Mouse (Mus musculus) stomach, postnatal 0 days (tissue): ENCODE measurements around the gene Mgll. TPM values are rescaled to one million over a fixed set of nuclear protein-coding genes. Genes with fewer than 3 reads are reported as not detected.

Experiments
- ATAC-seq: fragments of 200-750 bp; cut with Nextera tagmentation; 2 replicates; pipeline ENCODE4 v1.8.0; 2017; ENCODE audit not compliant: low FRiP score, low TSS enrichment
- DNase-seq: peaks from one replicate; pipeline ENCODE4 v3.0.0-alpha.2; 2016; ENCODE audit warnings: low spot score
- H3K27ac ChIP-seq: fragments of 300-500 bp; sonication (generic); replicated peaks from 2 replicates; pipeline ENCODE4 v1.5.1; 2014; ENCODE audit warnings: mild to moderate bottlenecking, control low read depth
- H3K27me3 ChIP-seq: fragments of 300-500 bp; sonication (generic); 2 replicates; pipeline ENCODE4 v1.6.1; 2014; ENCODE audit warnings: low read length; ENCODE audit not compliant: control insufficient read depth, insufficient read depth
- H3K36me3 ChIP-seq: fragments of 300-500 bp; sonication (generic); 2 replicates; pipeline ENCODE4 v1.6.1; 2014; ENCODE audit warnings: low read length, mixed read lengths; ENCODE audit not compliant: control insufficient read depth, insufficient read depth
- H3K4me1 ChIP-seq: fragments of 300-500 bp; sonication (generic); replicated peaks from 2 replicates; pipeline ENCODE4 v1.6.1; 2014; ENCODE audit warnings: antibody characterized with exemption; ENCODE audit not compliant: control insufficient read depth, insufficient read depth
- H3K4me2 ChIP-seq: fragments of 300-500 bp; sonication (generic); replicated peaks from 2 replicates; pipeline ENCODE4 v1.6.1; 2014; ENCODE audit warnings: low read depth, mild to moderate bottlenecking, control low read depth, moderate library complexity
- H3K4me3 ChIP-seq: fragments of 300-500 bp; sonication (generic); 2 replicates; pipeline ENCODE4 v1.5.1; 2014; ENCODE audit warnings: low read depth, low read length, control low read depth
- H3K9ac ChIP-seq: fragments of 300-500 bp; sonication (generic); 2 replicates; pipeline ENCODE4 v1.6.1; 2014; ENCODE audit warnings: mild to moderate bottlenecking, low read length, control low read depth, mixed read lengths
- H3K9me3 ChIP-seq: fragments of 300-500 bp; sonication (generic); 2 replicates; pipeline ENCODE4 v1.6.1; 2016; ENCODE audit warnings: low read length; ENCODE audit not compliant: control insufficient read depth
- CTCF ChIP-seq: IDR thresholded peaks from 2 replicates; pipeline ENCODE4 v1.5.1; 2016; ENCODE audit warnings: antibody characterized with exemption, low read depth, mild to moderate bottlenecking, moderate library complexity
- EP300 ChIP-seq: optimal IDR thresholded peaks from 2 replicates; pipeline ENCODE3; 2016; ENCODE audit warnings: antibody characterized with exemption
- WGBS: fragments of 180-500 bp; shearing (Covaris S2); extraction: QIAGEN DNeasy Blood & Tissue Kit; methylation state at CpG from one replicate; pipeline ENCODE4 v1.1.7; 2014; 5-methylcytosine and 5-hydroxymethylcytosine counted together
- polyA plus RNA-seq: library from polyadenylated mRNA; unstranded; fragments of >200 nt; fragmentation: Nextera tagmentation; extraction: Ambion mirVana; gene quantifications from 2 replicates; pipeline ENCODE4 v1.2.1, GENCODE M21; 2015

Mgll gene
- polyA plus RNA-seq, 1 experiment from 2014 or later, result 117 TPM

- ATAC-seq (no peak), DNase-seq (no peak)
- under 1% methylated on average over 32 of the region's 32 CpGs for WGBS
- H3K36me3 ChIP-seq, result peaks cover 5% of the 10 kb centered on the region; the same call in 1 of the 2 replicates
- H3K4me3 ChIP-seq, result peak overlapping the region; percentile 86
- TF ChIP-seq EP300 (no peak), CTCF (no peak)
- peak overlapping the region; percentile 82 for H3K9ac ChIP-seq
- peak overlapping the region; percentile 92 for H3K4me2 ChIP-seq
- H3K9me3 ChIP-seq, result no peaks in the 10 kb centered on the region
- peaks cover 4% of the 10 kb centered on the region; the same call in 1 of the 2 replicates for H3K4me1 ChIP-seq
- peak overlapping the region; percentile 81 for H3K27ac ChIP-seq
- no peaks in the 10 kb centered on the region for H3K27me3 ChIP-seq
Observed at GRCm38 (mm10) chr6:88842731-88843151, 118.5 kb downstream of the Mgll start.

DNA sequence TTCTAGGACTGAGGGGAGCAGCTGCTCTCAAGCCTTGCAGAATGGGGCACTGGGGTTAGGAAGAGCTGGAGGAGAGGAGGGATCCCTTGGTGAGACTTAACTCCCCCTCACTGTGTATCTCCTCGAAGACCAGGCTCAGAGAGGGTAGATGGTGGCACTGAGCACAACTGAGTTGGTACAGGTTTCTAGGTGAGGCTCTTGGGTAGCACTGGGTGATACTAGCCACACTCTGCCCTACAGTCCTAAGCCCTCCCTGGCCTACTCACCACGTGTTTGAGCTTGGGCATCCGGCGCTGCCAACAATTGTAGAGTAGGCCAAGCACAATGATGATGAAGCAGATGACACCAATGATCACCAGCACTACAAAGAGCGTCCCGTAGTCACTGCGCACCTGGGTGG is 119.0 kb downstream of the Mgll start:
- H3K4me2 ChIP-seq, result peak overlapping the region; percentile 92
- H3K9me3 ChIP-seq, result no peaks in the 10 kb centered on the region
- no peak overlapping the region for H3K9ac ChIP-seq
- H3K36me3 ChIP-seq, result peaks cover 3% of the 10 kb centered on the region; the same call in 1 of the 2 replicates
- WGBS, result 75% methylated on average over 7 of the region's 7 CpGs
- TF ChIP-seq EP300 (no peak), CTCF (no peak)
- peak overlapping the region; percentile 86; the same call in 1 of the 2 replicates for H3K4me3 ChIP-seq
- ATAC-seq (no peak), DNase-seq (no peak)
- no peak overlapping the region for H3K27ac ChIP-seq
- no peaks in the 10 kb centered on the region for H3K27me3 ChIP-seq
- H3K4me1 ChIP-seq, result peaks cover 4% of the 10 kb centered on the region; the same call in 1 of the 2 replicates

GRCm38 (mm10) chr6:88843781-88844725 is 119.8 kb downstream of the Mgll start:
- no peak overlapping the region for H3K27ac ChIP-seq
- ATAC-seq (no peak), DNase-seq (no peak)
- no peaks in the 10 kb centered on the region for H3K9me3 ChIP-seq
- no peak overlapping the region for H3K4me3 ChIP-seq
- peaks cover 4% of the 10 kb centered on the region; the same call in 1 of the 2 replicates for H3K4me1 ChIP-seq
- 86% methylated on average over 9 of the region's 9 CpGs for WGBS
- no peak overlapping the region for H3K4me2 ChIP-seq
- H3K27me3 ChIP-seq, result no peaks in the 10 kb centered on the region
- no peak overlapping the region for H3K9ac ChIP-seq
- TF ChIP-seq EP300, result no peak
- no peak for TF ChIP-seq CTCF
- no peaks in the 10 kb centered on the region for H3K36me3 ChIP-seq

DNA sequence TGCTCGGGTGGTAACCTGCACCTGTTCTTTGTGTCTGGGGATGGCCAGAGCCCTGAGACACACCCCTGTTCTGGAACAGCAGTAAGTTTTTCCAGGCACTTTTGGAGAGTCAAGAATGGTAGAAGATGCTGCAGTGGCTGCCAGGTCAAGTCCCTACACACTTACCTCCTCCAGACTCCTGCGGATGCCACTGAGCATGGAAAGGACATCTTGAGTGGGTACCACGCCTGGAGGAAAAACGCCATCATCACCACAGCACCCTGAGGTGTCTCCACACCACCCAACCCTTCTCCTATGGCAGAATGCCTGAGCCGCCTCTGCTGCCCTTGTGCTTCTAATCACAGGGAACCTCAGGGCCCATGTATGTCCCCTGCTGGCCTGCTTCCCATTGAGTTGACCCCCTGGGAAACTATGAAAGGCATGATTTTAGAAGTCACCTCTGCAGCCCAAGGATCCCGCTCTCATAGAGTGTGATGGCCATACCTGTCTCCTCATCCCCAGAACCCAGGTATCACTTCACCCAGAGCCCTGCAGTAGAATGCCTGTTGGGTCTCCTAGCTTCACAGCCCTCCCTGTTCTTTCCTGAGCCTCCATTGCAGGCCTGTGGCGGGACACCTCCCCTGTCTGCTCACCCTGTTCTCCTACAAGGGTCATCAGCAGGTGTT is 120.8 kb downstream of the Mgll start:
- Histone ChIP-seq H3K9ac (no peak overlapping the region), H3K27me3 (no peaks in the 10 kb centered on the region), H3K4me3 (no peak overlapping the region), H3K4me2 (no peak overlapping the region), H3K36me3 (no peaks in the 10 kb centered on the region), H3K4me1 (peaks cover 4% of the 10 kb centered on the region; the same call in 1 of the 2 replicates), H3K9me3 (no peaks in the 10 kb centered on the region), H3K27ac (no peak overlapping the region)
- no peak for ATAC-seq
- no peak for DNase-seq
- 92% methylated on average over 7 of the region's 7 CpGs for WGBS
- TF ChIP-seq EP300 (no peak), CTCF (no peak)

- no peak for ATAC-seq
- Histone ChIP-seq H3K4me1 (no peaks in the 10 kb centered on the region), H3K36me3 (no peaks in the 10 kb centered on the region), H3K27ac (no peak overlapping the region), H3K9ac (no peak overlapping the region), H3K9me3 (no peaks in the 10 kb centered on the region), H3K27me3 (no peaks in the 10 kb centered on the region), H3K4me3 (no peak overlapping the region), H3K4me2 (no peak overlapping the region)
- no peak for DNase-seq
- WGBS, result 64% methylated on average over 2 of the region's 2 CpGs
- TF ChIP-seq EP300 (no peak), CTCF (no peak)
Observed at GRCm38 (mm10) chr6:88847571-88847970, 123.4 kb downstream of the Mgll start.
